Mouse (Mus musculus) G1E (cell line): ENCODE measurements around the gene Man2b2.

ENCODE experiments used
- CTCF ChIP-seq: IDR thresholded peaks from 2 replicates; pipeline ENCODE4 v1.5.1; 2012; ENCODE audit warnings: low read depth, low read length, inconsistent platforms, mixed read lengths
- GATA1 ChIP-seq: IDR thresholded peaks from 2 replicates; pipeline ENCODE4 v1.6.1; 2012; ENCODE audit warnings: borderline replicate concordance, low read length, inconsistent platforms, mixed read lengths

GRCm38 (mm10) chr5:36777186-36777585 lies 53.3 kb downstream of the Man2b2 start:
- no peak for TF ChIP-seq CTCF
- TF ChIP-seq GATA1, result no peak
